Mouse (Mus musculus) erythroblast, embryonic 14.5 days (primary cell): ENCODE measurements around the gene Stra6l.

Experiments
- GATA1 ChIP-seq: IDR thresholded peaks from 2 replicates; pipeline ENCODE4 v1.6.1; 2012; ENCODE audit warnings: low read length, inconsistent platforms, mixed read lengths
- TAL1 ChIP-seq: IDR thresholded peaks from 3 replicates; pipeline ENCODE4 v1.6.1; 2012; ENCODE audit warnings: low read length, inconsistent platforms, mixed read lengths

- TF ChIP-seq GATA1: no peak
- TF ChIP-seq TAL1: no peak
These were observed 73.4 kb downstream of the Stra6l start for GRCm38 (mm10) chr4:45921663-45922435.
